Mouse (Mus musculus) ovary, adult 10 weeks (tissue): ENCODE data around the gene Cmc2. TPM values are rescaled to one million over a fixed set of nuclear protein-coding genes. Genes with fewer than 3 reads are reported as not detected.

Experiments used
- polyA plus RNA-seq: library from polyadenylated mRNA; stranded (reverse); fragments of 350-450 nt; fragmentation: Illumina TruSeq; extraction: RNeasy Lipid Tissue Mini Kit (QIAGEN cat#74804); gene quantifications from one replicate; pipeline ENCODE4 v1.2.3, GENCODE M21; 2014

The Cmc2 gene
- 7.2 TPM for polyA plus RNA-seq

GRCm38 (mm10) chr8:116921337-116922059 lies at the start of gene Cmc2, which contains the start of gene Cenpn:
TSS of gene Cmc2 (minus strand) at chr8:116921455.
TSS of gene Cenpn (plus strand) at chr8:116921730.

GRCm38 (mm10) chr8:116943161-116943554 lies 21.9 kb upstream of the Cmc2 start, which contains the start of gene Atmin:
TSS of gene Atmin (plus strand) at chr8:116943393.

Other genes starting within 250 kb of the Cmc2 start
- gene Cdyl2, start 188.5 kb downstream of the Cmc2 start, polyA plus RNA-seq = 0.37 TPM
- 15.6 TPM for gene Cenpn, start 275 bp upstream of the Cmc2 start, polyA plus RNA-seq
- gene Atmin, start 21.9 kb upstream of the Cmc2 start, polyA plus RNA-seq = 13.3 TPM
- gene 1700030J22Rik, start 57.5 kb upstream of the Cmc2 start, polyA plus RNA-seq = 2.5 TPM
- gene Gcsh, start 72.1 kb upstream of the Cmc2 start, polyA plus RNA-seq = 161 TPM
- gene Pkd1l2, start 161.0 kb upstream of the Cmc2 start, polyA plus RNA-seq = not detected
- not detected for gene Bco1, start 174.4 kb upstream of the Cmc2 start, polyA plus RNA-seq
- gene Gan, start 236.7 kb upstream of the Cmc2 start, polyA plus RNA-seq = 4.2 TPM